Mouse (Mus musculus) CH12.LX (cell line): ENCODE measurements around the gene Lrig1. TPM values are rescaled to one million over a fixed set of nuclear protein-coding genes. Genes with fewer than 3 reads are reported as not detected.

Experiments
- DNase-seq: peaks from one replicate; pipeline ENCODE4 v3.0.0-alpha.2; 2013; ENCODE audit errors: extremely low read depth
- H3K27ac ChIP-seq: 2 replicates; pipeline ENCODE4 v1.5.1; 2012; ENCODE audit warnings: low read depth, mild to moderate bottlenecking, control low read depth, moderate library complexity; ENCODE audit not compliant: insufficient read depth
- H3K27me3 ChIP-seq: replicated peaks from 2 replicates; pipeline ENCODE3; 2012; ENCODE audit warnings: inconsistent platforms
- H3K36me3 ChIP-seq, 2 experiments: replicated peaks in 1 of 2; 2 replicates each; pipeline versions ENCODE3 to v1.6.1; 2012; ENCODE audit warnings: inconsistent platforms in 1 of 2, low read length in 1 of 2, mild to moderate bottlenecking in 1 of 2, mixed read lengths in 1 of 2, moderate library complexity in 1 of 2; ENCODE audit not compliant: control insufficient read depth in 1 of 2, insufficient read depth in 1 of 2
- H3K4me1 ChIP-seq, 2 experiments: 2 replicates each; pipeline ENCODE4 v1.6.1; 2012; ENCODE audit warnings: inconsistent platforms in 1 of 2, moderate library complexity in 1 of 2; ENCODE audit not compliant: insufficient read depth in 2 of 2, control insufficient read depth in 1 of 2
- H3K4me2 ChIP-seq: 2 replicates; pipeline ENCODE4 v1.6.1; 2012; ENCODE audit warnings: low read depth, mild to moderate bottlenecking, control low read depth; ENCODE audit not compliant: poor library complexity, insufficient read depth, severe bottlenecking
- H3K4me3 ChIP-seq, 3 experiments: fragments of 150-350 bp in 1 of 3; sonication (generic) in 1 of 3; replicated peaks in 1 of 3; 2 replicates each; pipeline versions ENCODE3 to v1.5.1; 2011 to 2012; ENCODE audit warnings: low read depth in 2 of 3, low read length in 2 of 3, mild to moderate bottlenecking in 2 of 3, moderate library complexity in 2 of 3, control low read depth in 1 of 3, improper control_type of control experiment in 1 of 3, inconsistent platforms in 1 of 3, mixed read lengths in 1 of 3; ENCODE audit not compliant: poor library complexity in 1 of 3
- H3K79me2 ChIP-seq: replicated peaks from 2 replicates; pipeline ENCODE4 v1.6.1; 2012; ENCODE audit warnings: mild to moderate bottlenecking, moderate library complexity; ENCODE audit not compliant: control insufficient read depth, poor library complexity, insufficient read depth, severe bottlenecking; ENCODE audit errors: extremely low read depth
- H3K9ac ChIP-seq: 2 replicates; pipeline ENCODE4 v1.6.1; 2012; ENCODE audit warnings: low read depth, mild to moderate bottlenecking, control low read depth, moderate library complexity; ENCODE audit not compliant: insufficient read depth
- H3K9me3 ChIP-seq: replicated peaks from 2 replicates; pipeline ENCODE3; 2012; ENCODE audit warnings: low read length, inconsistent platforms, mixed read lengths
- CHD2 ChIP-seq: IDR thresholded peaks from 2 replicates; pipeline ENCODE4 v1.6.1; 2011; ENCODE audit warnings: low read length, improper control_type of control experiment
- E2F4 ChIP-seq: IDR thresholded peaks from 2 replicates; pipeline ENCODE4 v1.6.1; 2011; ENCODE audit warnings: low read depth, low read length, improper control_type of control experiment; ENCODE audit not compliant: insufficient replicate concordance
- ETS1 ChIP-seq: conservative IDR thresholded peaks from 2 replicates; pipeline ENCODE4 v1.6.1; 2012; ENCODE audit warnings: low read depth, mild to moderate bottlenecking, inconsistent platforms, low read length, improper control_type of control experiment, moderate library complexity
- HCFC1 ChIP-seq: IDR thresholded peaks from 2 replicates; pipeline ENCODE4 v1.6.1; 2012; ENCODE audit warnings: low read depth, mild to moderate bottlenecking, inconsistent platforms, low read length, improper control_type of control experiment
- IRF4 ChIP-seq: IDR thresholded peaks from 2 replicates; pipeline ENCODE4 v1.6.1; 2014; ENCODE audit warnings: low read depth, mild to moderate bottlenecking, inconsistent platforms, low read length, improper control_type of control experiment
- JUN ChIP-seq: IDR thresholded peaks from 2 replicates; pipeline ENCODE4 v1.6.1; 2011; ENCODE audit warnings: low read depth, mild to moderate bottlenecking, low read length, improper control_type of control experiment, moderate library complexity; ENCODE audit not compliant: insufficient read depth
- MAX ChIP-seq: IDR thresholded peaks from 2 replicates; pipeline ENCODE4 v1.6.1; 2011; ENCODE audit warnings: low read length, improper control_type of control experiment
- MEF2A ChIP-seq: IDR thresholded peaks from 2 replicates; pipeline ENCODE4 v1.6.1; 2014; ENCODE audit warnings: low read depth, mild to moderate bottlenecking, inconsistent platforms, low read length, improper control_type of control experiment, borderline replicate concordance
- MXI1 ChIP-seq: IDR thresholded peaks from 2 replicates; pipeline ENCODE4 v1.6.1; 2011; ENCODE audit warnings: mild to moderate bottlenecking, low read depth, low read length, improper control_type of control experiment
- MYC ChIP-seq: IDR thresholded peaks from 2 replicates; pipeline ENCODE4 v1.6.1; 2011; ENCODE audit warnings: low read depth, mild to moderate bottlenecking, improper control_type of control experiment, low read length
- NRF1 ChIP-seq: IDR thresholded peaks from 2 replicates; pipeline ENCODE4 v1.6.1; 2014; ENCODE audit warnings: low read depth, mild to moderate bottlenecking, inconsistent platforms, low read length, improper control_type of control experiment, moderate library complexity
- UBTF ChIP-seq: IDR thresholded peaks from 2 replicates; pipeline ENCODE4 v1.6.1; 2012; ENCODE audit warnings: low read depth, mild to moderate bottlenecking, inconsistent platforms, low read length, improper control_type of control experiment, moderate library complexity
- USF1 ChIP-seq: IDR thresholded peaks from 2 replicates; pipeline ENCODE4 v1.6.1; 2014; ENCODE audit warnings: low read depth, mild to moderate bottlenecking, inconsistent platforms, low read length, improper control_type of control experiment
- ZKSCAN1 ChIP-seq: IDR thresholded peaks from 2 replicates; pipeline ENCODE4 v1.6.1; 2012; ENCODE audit warnings: low read depth, inconsistent platforms, low read length, improper control_type of control experiment, borderline replicate concordance
- ZNF384 ChIP-seq: IDR thresholded peaks from 2 replicates; pipeline ENCODE4 v1.6.1; 2012; ENCODE audit warnings: low read depth, low read length, improper control_type of control experiment, inconsistent platforms
- dilution Hi-C: fragments of 300-500 bp; cut with MboI; formaldehyde crosslinking; loops from 2 replicates; pipeline ENCODE4 v1.14.3; 2020; ENCODE audit warnings: low sequenced_read_pairs; ENCODE audit not compliant: extremely low pct_unique_long_range_greater_than_20kb, extremely low pct_ligation_motif_present
- in situ Hi-C: fragments of 300-500 bp; cut with MboI; formaldehyde crosslinking; loops from 3 replicates; pipeline ENCODE4 v1.14.3; 2019; ENCODE audit warnings: low sequenced_read_pairs, low pct_ligation_motif_present, low pct_unique_long_range_greater_than_20kb, mixed read lengths
- polyA plus RNA-seq: library from polyadenylated mRNA; unstranded; fragments of >175 nt; gene quantifications from 2 replicates; pipeline ENCODE4 v1.2.1, GENCODE M21; 2012; ENCODE audit warnings: low read depth; ENCODE audit not compliant: insufficient read length
- total RNA-seq, 2 experiments: library from RNA; depleted of rRNA; stranded (reverse); fragments of 300-350 nt in 1 of 2; fragments of >200 nt in 1 of 2; gene quantifications; 2 replicates each; pipeline ENCODE4 v1.2.3; 2012 to 2014

Gene Lrig1
- total and polyA plus RNA-seq, 3 experiments: 0.43 TPM; not detected in 2

DNA sequence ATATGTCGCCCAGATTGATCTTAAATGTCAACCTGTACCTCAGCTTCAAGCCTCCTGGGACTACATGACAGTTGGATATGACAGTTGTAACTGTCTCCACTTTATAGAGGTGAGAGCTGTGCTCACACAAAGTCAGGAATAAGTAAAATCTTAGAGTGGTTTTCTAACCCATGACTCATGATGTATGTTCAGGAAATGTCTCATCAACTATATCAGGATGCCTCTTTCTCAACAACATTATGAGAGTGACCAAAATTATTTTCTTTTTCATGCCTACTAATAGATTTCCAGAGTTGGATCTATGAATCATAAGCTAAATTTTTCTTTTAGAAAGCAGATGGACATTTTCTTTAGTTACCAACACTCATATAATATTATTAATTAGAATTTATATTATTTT lies 6.0 kb upstream of the Lrig1 start:
- H3K27ac ChIP-seq: no peak overlapping the region
- no peak overlapping the region for H3K4me2 ChIP-seq
- dilution Hi-C loops: no loop called here

DNA sequence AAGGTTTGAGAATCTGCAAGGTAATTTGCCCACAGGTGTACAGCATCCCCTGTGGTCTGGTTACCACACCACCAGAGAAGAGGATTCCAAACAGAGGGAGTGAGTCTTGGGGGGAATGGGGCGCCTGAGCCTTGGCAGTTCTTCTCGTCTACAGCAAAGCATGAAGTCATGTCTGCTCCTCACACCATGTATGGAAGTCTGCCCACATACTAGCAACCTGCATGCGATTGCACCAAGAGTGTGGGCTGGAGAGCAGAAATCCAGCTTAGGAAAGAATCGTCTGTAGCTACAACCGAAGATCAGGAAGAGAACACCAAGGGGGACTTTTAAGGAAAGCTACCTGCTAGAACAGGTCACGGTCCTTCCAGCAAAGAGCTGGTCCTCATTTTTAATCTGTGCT lies 3.0 kb upstream of the Lrig1 start:
- H3K9me3 ChIP-seq: peaks cover 7% of the 10 kb centered on the region
- dilution Hi-C loops: no loop called here
- no peaks in the 10 kb centered on the region for H3K4me1 ChIP-seq
- H3K79me2 ChIP-seq: no peaks in the 10 kb centered on the region
- H3K27me3 ChIP-seq: no peaks in the 10 kb centered on the region
- H3K4me3 ChIP-seq: no peak overlapping the region
- H3K4me2 ChIP-seq: no peak overlapping the region
- in situ Hi-C loops: no loop called here
- DNase-seq: no peak
- H3K36me3 ChIP-seq: no peaks in the 10 kb centered on the region
- no peak overlapping the region for H3K27ac ChIP-seq
- H3K9ac ChIP-seq: no peak overlapping the region
- TF ChIP-seq MAX (no peak), NRF1 (no peak), IRF4 (no peak), ZKSCAN1 (no peak), CHD2 (no peak), UBTF (no peak), JUN (no peak), USF1 (no peak), MEF2A (no peak)

More for the DNA sequence above, 6.0 kb upstream of the Lrig1 start:
- Histone ChIP-seq H3K9me3 (no peaks in the 10 kb centered on the region), H3K79me2 (no peaks in the 10 kb centered on the region), H3K4me1 (no peaks in the 10 kb centered on the region), H3K9ac (no peak overlapping the region), H3K27me3 (no peaks in the 10 kb centered on the region), H3K36me3 (no peaks in the 10 kb centered on the region), H3K4me3 (no peak overlapping the region)
- in situ Hi-C loops: no loop called here
- no peak for TF ChIP-seq UBTF
- TF ChIP-seq E2F4: no peak
- no peak for TF ChIP-seq MXI1
- TF ChIP-seq ETS1: no peak
- no peak for TF ChIP-seq JUN
- no peak for TF ChIP-seq ZNF384
- no peak for TF ChIP-seq MYC
- TF ChIP-seq HCFC1: no peak
- no peak for DNase-seq
